Mouse (Mus musculus): ENCODE data around the gene Napa. TPM values are rescaled to one million over a fixed set of nuclear protein-coding genes. Genes with fewer than 3 reads are reported as not detected.

Gene Napa
- polyA plus RNA-seq (2015; fragmentation: Nextera tagmentation; extraction: Ambion mirVana) = 178 and 203 TPM in 2 replicates

DNA sequence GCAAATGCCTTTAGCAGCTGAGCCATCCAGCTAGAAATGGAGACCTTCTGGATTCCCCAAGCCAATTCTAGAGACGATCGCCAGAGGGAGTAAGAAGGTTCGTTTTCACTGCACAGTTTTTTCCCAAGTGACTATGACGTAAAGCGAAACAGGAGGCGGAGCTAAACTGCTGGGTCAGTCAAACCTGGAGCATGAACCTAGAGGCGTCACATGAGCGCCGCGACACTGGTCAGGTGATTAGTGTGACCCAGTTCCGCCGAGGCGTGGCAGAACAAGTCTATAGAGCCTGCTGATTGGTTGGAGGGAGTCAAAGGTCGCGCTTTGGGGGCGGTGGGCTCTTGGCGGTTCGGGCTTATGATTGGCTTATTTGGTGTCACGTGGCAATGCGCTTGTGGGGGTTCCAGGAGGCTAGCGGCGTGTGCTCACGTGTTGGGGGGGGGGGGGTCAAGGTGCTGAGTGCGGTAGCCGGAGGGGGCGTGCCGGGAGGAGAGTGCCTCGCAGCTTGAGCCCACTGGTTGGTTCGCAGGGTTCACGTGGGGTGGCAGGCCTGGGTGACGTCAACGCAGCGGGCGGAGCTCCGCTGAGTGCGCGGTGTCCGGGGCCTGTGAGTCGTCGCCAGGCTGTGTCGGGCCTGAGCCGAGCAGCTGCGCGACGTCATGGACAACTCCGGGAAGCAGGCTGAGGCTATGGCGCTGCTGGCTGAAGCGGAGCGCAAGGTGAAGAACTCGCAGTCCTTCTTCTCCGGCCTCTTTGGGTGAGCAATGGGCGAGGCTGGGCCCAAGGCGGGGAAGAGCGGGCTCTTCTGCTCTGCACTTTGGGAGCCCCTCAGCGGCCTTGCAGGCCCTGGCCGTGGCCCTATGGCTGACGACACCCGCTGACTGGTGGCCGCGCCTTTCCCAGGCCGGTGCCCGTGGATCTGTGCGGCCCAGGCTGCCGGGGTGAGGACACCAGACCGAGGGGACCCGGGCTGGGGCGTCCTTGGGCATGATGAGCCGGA, at the start of gene Napa:
Gene Napa, plus strand, starts transcription at position 438 of the 997 bp plus-strand sequence.
- peaks cover 28% of the 10 kb centered on the region for H3K36me3 ChIP-seq
- under 1% methylated on average over 68 of the region's 68 CpGs for WGBS

DNA sequence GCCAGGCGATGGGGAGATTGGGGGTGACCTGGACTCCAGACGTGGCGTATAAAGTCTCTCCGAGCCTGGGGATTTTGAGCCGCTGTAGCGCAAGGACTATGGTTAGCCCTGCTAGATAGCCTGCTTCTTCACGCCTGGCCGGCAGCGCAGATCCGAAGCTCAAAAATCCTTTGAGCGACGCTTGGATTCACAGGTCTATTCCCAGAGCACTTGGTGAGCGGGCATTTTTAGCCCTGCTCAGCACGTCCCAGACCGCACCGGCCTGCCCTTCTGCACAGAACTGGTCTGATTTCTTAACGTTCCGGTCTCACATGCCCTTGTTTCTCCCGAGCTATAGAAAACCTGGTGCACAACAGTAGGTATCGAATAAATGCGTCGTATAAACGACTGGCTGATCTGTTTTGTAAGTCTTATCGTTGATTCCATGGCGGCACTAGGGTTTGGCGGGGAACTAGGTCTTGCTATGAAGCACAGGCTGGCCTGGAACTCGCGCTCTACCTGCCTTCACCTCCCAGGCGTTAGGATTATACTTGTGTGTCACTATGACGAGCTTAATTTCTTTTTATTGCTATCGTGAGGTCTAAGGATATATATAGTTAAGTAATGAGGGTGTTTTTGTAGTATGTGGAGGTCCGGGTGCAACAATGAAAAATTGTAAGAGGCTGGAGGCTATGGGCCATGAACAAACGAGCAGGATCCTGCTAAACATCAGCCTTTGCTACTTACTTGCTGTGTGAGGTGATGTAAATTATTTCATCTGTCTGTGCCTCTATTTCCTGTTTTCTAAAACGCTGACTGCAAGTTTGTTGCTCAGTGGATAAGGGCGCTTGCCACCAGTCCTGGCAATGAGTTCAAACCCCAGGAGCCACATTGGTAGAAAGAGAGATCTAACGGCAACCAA, 49.3 kb upstream of the Napa start:
- no peaks in the 10 kb centered on the region for H3K36me3 ChIP-seq
- no peaks in the 10 kb centered on the region for H3K27me3 ChIP-seq
- WGBS = 6% methylated on average over 36 of the region's 36 CpGs
- peak; percentile 1 for ATAC-seq (replicated peaks; ENCODE audit: low FRiP score)
- H3K4me1 ChIP-seq = peaks cover 57% of the 10 kb centered on the region
- peak overlapping the region; percentile 83 for H3K4me2 ChIP-seq
- H3K27ac ChIP-seq = peak overlapping the region; percentile 97
- peak overlapping the region; percentile 86 for H3K9ac ChIP-seq
- H3K4me3 ChIP-seq (replicated peaks) = peak overlapping the region; percentile 92
- H3K9me3 ChIP-seq (replicated peaks) = no peaks in the 10 kb centered on the region

More for the DNA sequence above, at the start of gene Napa:
- Histone ChIP-seq H3K4me3 (replicated peaks) (peak within 1 kb of the TSS; percentile 82), H3K4me2 (peak within 1 kb of the TSS; percentile 70), H3K9ac (peak within 1 kb of the TSS; percentile 97), H3K27ac (peak within 1 kb of the TSS; percentile 77), H3K4me1 (peaks cover 24% of the 10 kb centered on the region), H3K9me3 (replicated peaks) (no peaks in the 10 kb centered on the region), H3K27me3 (peaks cover 14% of the 10 kb centered on the region)
- peak; percentile 99 for ATAC-seq (replicated peaks; ENCODE audit: low FRiP score)

DNA sequence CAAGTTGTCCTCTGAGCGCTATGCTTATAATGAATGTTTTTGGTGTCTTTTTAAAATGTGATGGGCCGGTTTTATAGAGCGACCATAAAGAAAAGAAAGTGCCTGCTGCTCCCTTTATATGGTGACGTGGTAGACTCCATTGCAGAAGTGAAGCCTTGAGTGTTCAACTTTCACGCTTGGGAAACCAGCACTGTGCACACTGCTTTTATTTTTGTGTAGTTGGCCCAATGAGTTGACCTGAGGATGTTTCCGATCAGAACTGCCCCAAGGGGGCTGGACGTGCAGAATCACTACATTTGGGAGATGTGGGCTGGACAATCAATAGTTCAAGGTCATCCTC, 48.7 kb upstream of the Napa start:
- no peak for ATAC-seq (replicated peaks; ENCODE audit: low FRiP score)
- 0 out of 2 replicates have a peak overlapping the region, but pooled peaks have one; percentile 10 for H3K27ac ChIP-seq
- 74% methylated on average over 7 of the region's 7 CpGs for WGBS
- H3K4me2 ChIP-seq = peak overlapping the region; percentile 83
- H3K4me3 ChIP-seq (replicated peaks) = peak overlapping the region; percentile 92
- H3K27me3 ChIP-seq = no peaks in the 10 kb centered on the region
- peak overlapping the region; percentile 86 for H3K9ac ChIP-seq
- H3K36me3 ChIP-seq = no peaks in the 10 kb centered on the region
- peaks cover 51% of the 10 kb centered on the region for H3K4me1 ChIP-seq
- H3K9me3 ChIP-seq (replicated peaks) = no peaks in the 10 kb centered on the region

DNA sequence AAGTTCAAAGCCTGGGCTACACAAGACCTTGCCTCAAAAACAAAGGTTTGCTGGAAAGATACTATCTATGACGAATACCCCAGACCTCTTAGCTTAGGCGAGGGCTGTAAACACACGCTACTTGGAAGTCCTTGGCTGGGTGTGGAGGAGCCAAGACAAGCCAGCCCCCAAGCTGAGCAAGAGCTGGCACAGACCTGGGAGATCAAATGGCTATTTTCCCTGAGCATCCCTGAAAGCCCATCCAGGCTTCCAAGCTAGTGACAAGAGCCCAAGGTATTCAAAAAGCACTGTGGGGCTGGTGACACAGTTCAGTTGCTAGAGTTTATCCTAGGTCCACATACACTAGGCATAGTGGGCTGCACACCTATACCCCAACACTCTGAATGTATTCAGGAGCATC, 47.7 kb upstream of the Napa start:
- no peak overlapping the region for H3K9ac ChIP-seq
- H3K9me3 ChIP-seq (replicated peaks) = no peaks in the 10 kb centered on the region
- no peaks in the 10 kb centered on the region for H3K27me3 ChIP-seq
- peaks cover 41% of the 10 kb centered on the region for H3K4me1 ChIP-seq
- ATAC-seq (replicated peaks; ENCODE audit: low FRiP score) = no peak
- H3K4me3 ChIP-seq (replicated peaks) = no peak overlapping the region
- no peak overlapping the region for H3K4me2 ChIP-seq
- 88% methylated on average over 3 of the region's 3 CpGs for WGBS
- H3K27ac ChIP-seq = no peak overlapping the region
- no peaks in the 10 kb centered on the region for H3K36me3 ChIP-seq

DNA sequence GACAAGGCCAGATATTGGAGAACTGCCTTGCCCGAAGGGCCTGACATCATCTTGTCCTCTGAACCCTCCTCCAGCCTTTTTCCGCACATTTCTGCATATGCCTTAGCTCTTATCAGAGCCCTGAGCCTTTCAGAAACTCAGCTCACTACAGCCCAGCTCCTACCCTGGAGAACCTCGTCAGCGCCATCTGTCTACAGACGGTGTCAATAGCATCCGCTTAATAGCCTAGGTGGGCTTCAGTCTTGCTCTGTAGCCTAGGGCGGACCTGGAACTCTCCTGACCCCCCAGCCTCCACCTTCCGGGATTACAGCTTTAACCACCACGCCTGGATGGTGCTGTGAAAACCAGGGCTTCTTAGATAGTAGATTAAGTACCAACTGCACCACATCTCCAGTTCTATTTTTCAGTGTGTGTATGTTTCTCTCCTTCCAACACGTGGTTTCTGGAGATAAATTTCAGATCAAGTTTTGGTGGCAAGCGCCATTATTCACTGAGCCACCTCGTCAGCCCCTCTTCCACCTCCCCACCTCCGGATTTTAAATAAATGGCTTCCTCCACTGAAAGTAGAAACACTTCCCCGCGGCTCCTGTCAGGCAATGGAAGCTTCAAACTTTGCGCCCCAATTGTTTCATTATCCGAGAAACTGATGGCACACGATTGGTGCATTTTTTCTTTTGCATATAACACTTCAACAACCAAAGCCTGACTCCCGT, 46.2 kb upstream of the Napa start:
- Histone ChIP-seq H3K4me2 (peak overlapping the region; percentile 88), H3K9ac (peak overlapping the region; percentile 66), H3K9me3 (replicated peaks) (no peaks in the 10 kb centered on the region), H3K4me1 (peaks cover 32% of the 10 kb centered on the region), H3K27ac (peak overlapping the region; percentile 95), H3K27me3 (no peaks in the 10 kb centered on the region), H3K36me3 (no peaks in the 10 kb centered on the region), H3K4me3 (replicated peaks) (peak overlapping the region; percentile 64)
- peak; percentile 28; the same call in 1 of the 2 replicates for ATAC-seq (replicated peaks; ENCODE audit: low FRiP score)
- WGBS = 5% methylated on average over 19 of the region's 19 CpGs

DNA sequence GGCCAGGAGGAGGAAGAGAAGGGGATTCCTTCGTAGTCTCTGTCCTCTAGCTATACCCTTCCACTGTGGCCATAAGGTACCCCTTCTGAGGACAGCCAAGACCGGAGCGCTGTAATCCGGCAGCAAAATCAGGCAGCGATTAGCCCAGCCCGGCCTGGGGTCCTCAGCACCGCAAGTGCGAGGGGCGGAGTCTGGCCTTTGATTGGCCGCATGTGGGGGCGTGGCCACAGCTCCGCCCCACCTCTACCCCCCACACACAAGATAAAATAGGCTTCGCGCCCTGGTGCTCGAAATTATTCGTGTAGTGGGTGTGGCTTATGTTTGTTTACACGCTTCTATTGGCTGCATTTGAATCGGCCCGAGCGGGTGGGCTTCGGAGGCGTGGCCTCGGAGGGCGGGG, 45.6 kb upstream of the Napa start:
- H3K4me2 ChIP-seq = peak overlapping the region; percentile 88
- peaks cover 32% of the 10 kb centered on the region for H3K4me1 ChIP-seq
- no peaks in the 10 kb centered on the region for H3K36me3 ChIP-seq
- peak overlapping the region; percentile 64 for H3K4me3 ChIP-seq (replicated peaks)
- H3K9me3 ChIP-seq (replicated peaks) = no peaks in the 10 kb centered on the region
- no peaks in the 10 kb centered on the region for H3K27me3 ChIP-seq
- peak overlapping the region; percentile 95 for H3K27ac ChIP-seq
- peak; percentile 90 for ATAC-seq (replicated peaks; ENCODE audit: low FRiP score)
- WGBS = under 1% methylated on average over 24 of the region's 24 CpGs
- H3K9ac ChIP-seq = peak overlapping the region; percentile 66

DNA sequence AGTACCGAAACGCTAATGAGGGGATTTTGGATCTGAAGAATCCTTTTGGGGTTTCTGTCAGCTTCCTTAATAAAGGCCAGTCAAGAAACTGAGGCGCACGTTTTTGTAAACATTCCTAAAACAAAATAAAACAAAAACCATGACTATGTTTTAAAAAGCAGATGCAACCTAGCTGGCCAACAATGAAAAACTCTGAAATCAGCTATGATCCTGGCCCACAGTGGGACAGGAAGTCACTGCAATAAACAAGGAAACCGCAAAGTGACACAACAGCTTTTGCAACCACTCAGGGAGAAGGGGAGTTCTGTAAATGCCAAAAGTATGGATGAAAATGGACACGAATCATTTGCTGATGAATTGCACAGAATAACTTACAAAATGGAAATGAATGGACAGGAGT, 45.2 kb upstream of the Napa start:
- no peak overlapping the region for H3K9ac ChIP-seq
- H3K27me3 ChIP-seq = no peaks in the 10 kb centered on the region
- no peaks in the 10 kb centered on the region for H3K9me3 ChIP-seq (replicated peaks)
- ATAC-seq (replicated peaks; ENCODE audit: low FRiP score) = no peak
- peak overlapping the region; percentile 88 for H3K4me2 ChIP-seq
- H3K4me3 ChIP-seq (replicated peaks) = peak overlapping the region; percentile 64
- H3K36me3 ChIP-seq = no peaks in the 10 kb centered on the region
- peaks cover 32% of the 10 kb centered on the region for H3K4me1 ChIP-seq
- 10% methylated on average over 6 of the region's 6 CpGs for WGBS
- peak overlapping the region; percentile 7; the same call in 1 of the 2 replicates for H3K27ac ChIP-seq

DNA sequence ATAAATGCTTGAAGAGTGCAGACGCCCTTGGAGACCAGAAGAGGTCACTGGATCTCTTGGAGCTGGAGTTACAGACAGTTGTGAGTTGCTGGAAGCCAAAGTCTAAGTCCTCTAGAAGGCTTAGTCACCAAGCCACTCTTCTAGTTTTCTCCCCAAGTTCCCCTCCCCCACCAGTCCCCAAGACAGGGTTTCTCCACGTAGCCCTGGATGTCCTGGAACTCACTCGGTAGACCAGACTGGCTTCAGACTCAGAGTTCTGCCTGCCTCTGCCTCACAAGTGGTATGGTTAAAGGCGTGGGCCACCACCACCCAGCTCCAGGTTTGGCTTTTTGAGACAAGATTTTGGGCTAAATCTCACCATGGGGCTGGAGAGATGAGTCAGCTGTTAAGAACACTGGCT, 43.3 kb upstream of the Napa start:
- Histone ChIP-seq H3K36me3 (no peaks in the 10 kb centered on the region), H3K9me3 (replicated peaks) (no peaks in the 10 kb centered on the region), H3K27me3 (0 out of 2 replicates have a peak, but pooled peaks cover under 1% of the 10 kb centered on the region), H3K27ac (no peak overlapping the region), H3K9ac (no peak overlapping the region), H3K4me1 (peaks cover 21% of the 10 kb centered on the region), H3K4me2 (no peak overlapping the region), H3K4me3 (replicated peaks) (no peak overlapping the region)
- WGBS = 65% methylated on average over 4 of the region's 4 CpGs
- ATAC-seq (replicated peaks; ENCODE audit: low FRiP score) = no peak

DNA sequence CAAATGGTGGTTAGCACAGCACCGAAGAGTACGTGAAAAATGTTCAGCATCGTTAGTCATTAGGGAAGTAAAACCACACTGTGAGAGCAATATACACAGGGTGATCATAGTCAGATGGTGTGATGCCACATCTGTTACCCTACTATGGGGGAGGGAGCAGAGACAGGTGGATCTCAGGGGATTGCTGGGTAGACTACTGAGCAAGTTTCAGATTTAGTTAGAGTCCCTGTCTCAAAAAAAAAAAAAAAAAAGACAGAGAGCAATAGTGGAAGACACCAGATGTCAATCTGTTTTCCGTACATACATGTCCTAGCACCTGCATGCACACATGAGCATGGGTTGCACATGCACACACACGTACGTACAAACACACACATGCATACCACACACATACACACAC, 42.6 kb upstream of the Napa start:
- Histone ChIP-seq H3K27me3 (peaks cover 8% of the 10 kb centered on the region), H3K36me3 (no peaks in the 10 kb centered on the region), H3K4me1 (peaks cover 15% of the 10 kb centered on the region), H3K4me2 (no peak overlapping the region), H3K9ac (no peak overlapping the region), H3K9me3 (replicated peaks) (no peaks in the 10 kb centered on the region), H3K27ac (no peak overlapping the region), H3K4me3 (replicated peaks) (no peak overlapping the region)
- no peak for ATAC-seq (replicated peaks; ENCODE audit: low FRiP score)
- 86% methylated on average over 6 of the region's 6 CpGs for WGBS

DNA sequence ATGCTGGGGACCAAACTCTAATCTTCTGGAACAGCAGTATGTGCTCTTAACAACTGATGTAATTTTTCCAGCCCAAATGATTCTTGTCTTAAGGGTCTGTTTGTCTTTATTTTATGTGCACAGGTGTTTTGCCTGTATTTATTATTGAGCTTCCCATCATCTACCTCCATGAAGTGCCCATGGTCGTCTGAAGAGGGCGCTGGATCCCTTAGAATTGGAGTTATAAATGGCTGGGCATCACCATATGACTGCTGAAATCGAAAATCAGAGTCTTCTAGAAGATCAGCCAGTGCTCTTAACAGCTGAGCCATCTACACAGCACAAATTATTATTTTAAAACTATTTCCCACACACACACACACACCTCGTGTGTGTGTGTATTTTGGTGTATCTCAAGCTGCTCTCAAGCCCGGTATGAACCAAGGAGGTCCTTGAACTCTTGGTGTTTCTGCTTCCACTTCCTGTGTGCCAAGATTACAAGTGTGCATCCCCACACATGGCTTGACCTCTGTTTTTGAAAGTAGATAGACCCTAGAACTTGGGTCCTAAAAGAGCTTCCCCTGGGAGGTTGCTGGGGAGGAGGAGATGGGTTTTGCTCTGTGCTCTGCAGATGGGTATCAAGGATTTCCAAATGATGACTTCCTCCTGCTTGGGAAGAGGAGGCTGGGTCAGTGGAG, 41.7 kb upstream of the Napa start:
- Histone ChIP-seq H3K9ac (no peak overlapping the region), H3K4me3 (replicated peaks) (no peak overlapping the region), H3K27me3 (peaks cover 17% of the 10 kb centered on the region), H3K36me3 (no peaks in the 10 kb centered on the region), H3K9me3 (replicated peaks) (0 out of 2 replicates have a peak, but pooled peaks cover 4% of the 10 kb centered on the region), H3K4me2 (no peak overlapping the region), H3K4me1 (peaks cover 17% of the 10 kb centered on the region), H3K27ac (no peak overlapping the region)
- ATAC-seq (replicated peaks; ENCODE audit: low FRiP score) = no peak
- WGBS = 30% methylated on average over 5 of the region's 5 CpGs

DNA sequence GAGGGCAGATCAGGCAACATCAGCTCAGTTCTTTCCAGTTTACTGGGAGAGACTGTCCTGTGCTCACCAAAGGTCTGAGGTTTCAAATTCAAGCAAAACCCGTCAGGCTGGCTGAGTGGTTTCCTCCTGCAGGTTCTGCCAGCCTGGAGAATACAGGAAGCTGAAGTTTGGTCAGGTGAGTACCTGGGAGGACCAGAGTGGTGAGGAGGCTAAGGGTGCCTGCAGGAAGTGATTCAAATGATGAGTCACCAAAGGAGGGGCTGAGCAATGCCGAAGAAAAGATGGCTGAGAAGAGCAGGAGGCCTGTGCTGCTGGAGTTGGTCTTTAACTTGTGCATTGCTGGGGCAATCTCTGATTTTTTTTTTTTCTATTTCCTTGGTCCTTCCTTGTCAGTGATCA, 41.1 kb upstream of the Napa start:
- ATAC-seq (replicated peaks; ENCODE audit: low FRiP score) = no peak
- H3K9ac ChIP-seq = no peak overlapping the region
- WGBS = 50% methylated on average over 2 of the region's 2 CpGs
- 0 out of 2 replicates have a peak, but pooled peaks cover 7% of the 10 kb centered on the region for H3K9me3 ChIP-seq (replicated peaks)
- peaks cover 12% of the 10 kb centered on the region for H3K4me1 ChIP-seq
- no peak overlapping the region for H3K4me3 ChIP-seq (replicated peaks)
- no peaks in the 10 kb centered on the region for H3K36me3 ChIP-seq
- no peak overlapping the region for H3K4me2 ChIP-seq
- peaks cover 23% of the 10 kb centered on the region for H3K27me3 ChIP-seq
- no peak overlapping the region for H3K27ac ChIP-seq
